Mouse (Mus musculus): ENCODE measurements around the gene Eepd1. TPM values are rescaled to one million over a fixed set of nuclear protein-coding genes. Genes with fewer than 3 reads are reported as not detected.

Eepd1 gene
- polyA plus RNA-seq, 1 experiment, result not detected

- WGBS, result 59% methylated on average over 4 of the region's 4 CpGs
- H3K4me3 ChIP-seq (ENCODE audit: insufficient read depth, low read depth, low read length), result no peak overlapping the region
Measured at GRCm38 (mm10) chr9:25592355-25592955, 111.1 kb downstream of the Eepd1 start.

DNA sequence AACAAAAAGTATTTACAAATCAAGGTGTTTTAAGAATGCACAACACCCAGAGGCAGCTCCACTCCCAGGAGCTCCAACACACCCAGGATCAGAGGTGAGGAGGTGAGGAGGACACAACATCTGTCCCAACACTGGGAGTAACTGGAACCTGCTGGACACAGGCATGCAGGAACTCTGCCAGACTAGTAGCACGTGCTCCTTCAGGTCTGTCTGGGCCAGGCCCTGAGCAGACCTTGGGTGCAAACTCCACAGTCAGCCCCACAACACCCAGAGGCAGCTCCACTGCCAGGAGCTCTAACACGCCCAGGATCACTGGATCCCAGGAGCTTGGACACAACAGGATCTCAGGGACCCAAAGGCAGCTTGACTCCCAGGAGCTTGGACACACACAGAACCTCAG lies 143.4 kb downstream of the Eepd1 start:
- no peak overlapping the region for H3K4me3 ChIP-seq (ENCODE audit: insufficient read depth, low read depth, low read length)
- 77% methylated on average over 2 of the region's 2 CpGs for WGBS
- H3K27ac ChIP-seq (ENCODE audit: insufficient read depth, low read depth, low read length), result no peak overlapping the region
- no peak for TF ChIP-seq CTCF (IDR thresholded peaks at IDR 0.05; ENCODE audit: insufficient read depth, low read depth, low read length)
- TF ChIP-seq POLR2A (IDR thresholded peaks at IDR 0.05; ENCODE audit: insufficient read depth, low read depth, low read length), result no peak
- no peaks in the 10 kb centered on the region for H3K4me1 ChIP-seq (ENCODE audit: control insufficient read depth, insufficient read depth, low read length)

More at GRCm38 (mm10) chr9:25592355-25592955, 111.1 kb downstream of the Eepd1 start:
- Histone ChIP-seq H3K4me1 (ENCODE audit: control insufficient read depth, insufficient read depth, low read length) (peaks cover 7% of the 10 kb centered on the region), H3K27ac (ENCODE audit: insufficient read depth, low read depth, low read length) (0 out of 2 replicates have a peak overlapping the region, but pooled peaks have one; percentile 21)
- TF ChIP-seq CTCF (IDR thresholded peaks at IDR 0.05; ENCODE audit: insufficient read depth, low read depth, low read length) (no peak), POLR2A (IDR thresholded peaks at IDR 0.05; ENCODE audit: insufficient read depth, low read depth, low read length) (no peak)

DNA sequence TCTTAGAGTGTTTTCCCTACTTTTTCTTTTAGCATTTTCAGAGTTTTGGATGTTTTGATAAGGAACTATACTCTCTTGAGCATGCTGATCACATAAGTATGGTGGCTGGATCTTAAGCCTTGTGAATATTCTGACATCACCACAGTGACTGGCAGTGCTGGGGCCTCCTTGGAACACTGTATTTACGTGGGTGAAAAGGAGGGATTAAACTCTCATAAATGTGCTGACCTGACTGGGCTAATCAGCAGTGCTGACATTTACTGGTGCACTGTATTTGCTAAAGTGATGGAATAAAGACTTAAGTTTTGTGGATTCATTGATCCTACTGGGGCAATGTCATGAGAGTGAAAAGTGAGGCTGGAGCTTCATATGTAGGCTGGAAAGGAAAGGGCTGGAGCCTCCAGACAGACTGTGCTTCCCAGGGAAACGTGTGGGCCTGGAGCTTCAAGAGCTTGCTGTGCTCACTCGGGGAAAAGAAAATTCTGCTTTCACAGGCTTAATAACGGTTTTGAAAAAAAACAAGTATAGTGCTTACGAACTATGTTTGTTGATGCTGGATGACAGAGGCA lies 148.3 kb downstream of the Eepd1 start:
- Histone ChIP-seq H3K4me3 (ENCODE audit: insufficient read depth, low read depth, low read length) (no peak overlapping the region), H3K4me1 (ENCODE audit: control insufficient read depth, insufficient read depth, low read length) (no peaks in the 10 kb centered on the region), H3K27ac (ENCODE audit: insufficient read depth, low read depth, low read length) (no peak overlapping the region)
- 27% methylated on average over 5 of the region's 5 CpGs for WGBS
- TF ChIP-seq POLR2A (IDR thresholded peaks at IDR 0.05; ENCODE audit: insufficient read depth, low read depth, low read length) (no peak), CTCF (IDR thresholded peaks at IDR 0.05; ENCODE audit: insufficient read depth, low read depth, low read length) (no peak)

Other genes with a start within 250 kb of the Eepd1 start
- gene Sept7, start 229.1 kb upstream of the Eepd1 start, polyA plus RNA-seq (2012; ENCODE audit: insufficient read depth, insufficient read length, low replicate concordance, missing spikeins), result 121 and 188 TPM in 2 replicates